Mouse (Mus musculus) megakaryocyte, embryonic 14.5 days (primary cell): Measurements from ENCODE around the gene Smarcb1.

Experiments
- FLI1 ChIP-seq: IDR thresholded peaks from 2 replicates; pipeline ENCODE4 v1.6.1; 2012; ENCODE audit warnings: low read length, inconsistent platforms, mixed read lengths
- GATA1 ChIP-seq: IDR thresholded peaks from 3 replicates; pipeline ENCODE4 v1.6.1; 2012; ENCODE audit warnings: mixed read lengths, low read length, inconsistent platforms, borderline replicate concordance

DNA sequence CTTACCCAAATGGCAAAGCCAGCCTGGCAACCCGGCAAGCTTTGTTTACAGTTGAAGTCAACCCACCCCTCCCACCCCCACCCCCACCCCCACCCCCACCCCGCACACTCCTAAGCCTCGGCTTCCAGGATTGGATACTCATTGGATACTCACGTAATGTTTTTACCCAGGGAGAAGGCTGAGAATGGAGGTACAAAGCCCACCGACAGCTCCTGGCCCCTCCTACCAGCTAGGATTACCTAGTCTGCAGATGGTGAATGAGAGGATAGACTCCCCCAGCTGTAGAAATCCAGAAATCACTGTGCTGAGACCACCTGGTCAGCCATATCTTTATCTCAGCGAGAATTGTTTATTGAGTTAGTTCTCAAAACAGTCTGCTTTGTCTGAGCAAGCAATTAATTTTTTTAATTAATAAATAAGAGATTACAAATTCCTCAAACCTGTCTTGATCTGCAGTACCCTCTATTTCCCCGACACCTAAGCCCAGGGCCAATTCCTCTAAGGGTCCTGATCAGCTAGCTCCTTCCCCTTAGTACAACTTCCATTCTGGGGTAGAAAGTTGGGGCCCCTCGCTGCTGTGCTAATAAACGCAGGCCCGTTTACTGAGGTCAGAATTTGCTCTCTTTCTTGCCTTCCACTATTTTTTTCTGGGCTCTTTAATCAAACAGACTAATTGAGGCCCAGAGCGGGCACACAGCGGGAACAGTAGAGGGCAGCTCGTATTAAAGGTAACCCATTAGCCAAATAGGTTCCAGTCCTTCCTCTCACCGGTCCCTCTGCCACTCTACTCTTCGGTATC, 38.8 kb downstream of the Smarcb1 start:
- TF ChIP-seq GATA1 (no peak), FLI1 (no peak)
